Mouse (Mus musculus): ENCODE measurements around the gene Psmb6.
"Not testable (repeated sequence)": the region's sequence is repeated elsewhere in the genome, so short reads cannot be mapped to it uniquely, and the experiment has no call there.

The Psmb6 gene

DNA sequence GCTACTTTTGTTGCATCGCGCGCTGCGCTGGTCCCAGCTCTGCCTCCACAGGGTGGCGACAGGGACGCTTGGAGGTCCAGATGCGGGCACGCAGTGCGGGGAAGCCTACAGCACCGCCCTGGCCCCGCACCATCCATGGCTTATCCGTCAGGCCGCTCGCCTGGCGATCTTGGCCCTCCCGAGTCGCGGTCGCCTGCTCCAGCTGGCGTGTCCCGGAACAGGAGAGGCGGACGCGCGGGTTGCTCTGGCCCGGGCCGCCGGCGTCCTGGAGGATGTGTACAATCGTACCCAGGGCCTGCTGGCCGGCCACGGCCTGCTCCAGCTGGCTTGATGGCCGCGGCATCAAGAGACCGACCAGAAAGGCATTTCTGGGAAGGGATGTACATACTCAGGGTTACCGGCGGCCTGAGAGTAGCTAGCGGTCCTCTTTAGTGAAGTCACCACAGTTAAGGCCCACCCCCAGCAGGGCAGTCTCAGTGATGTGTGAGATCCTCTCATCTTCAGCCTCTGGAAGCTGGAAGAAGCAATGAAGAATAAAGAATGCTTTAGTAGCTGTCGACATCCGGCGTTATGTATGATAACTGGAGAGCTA lies 4.9 kb upstream of the Psmb6 start:
- DNase-seq (ENCODE audit: extremely low read depth, insufficient read length, low spot score) = no peak

GRCm38 (mm10) chr11:70523306-70523989 lies 1.7 kb upstream of the Psmb6 start:
- peak; percentile 55 for DNase-seq (ENCODE audit: extremely low read depth, insufficient read length, low spot score)

DNA sequence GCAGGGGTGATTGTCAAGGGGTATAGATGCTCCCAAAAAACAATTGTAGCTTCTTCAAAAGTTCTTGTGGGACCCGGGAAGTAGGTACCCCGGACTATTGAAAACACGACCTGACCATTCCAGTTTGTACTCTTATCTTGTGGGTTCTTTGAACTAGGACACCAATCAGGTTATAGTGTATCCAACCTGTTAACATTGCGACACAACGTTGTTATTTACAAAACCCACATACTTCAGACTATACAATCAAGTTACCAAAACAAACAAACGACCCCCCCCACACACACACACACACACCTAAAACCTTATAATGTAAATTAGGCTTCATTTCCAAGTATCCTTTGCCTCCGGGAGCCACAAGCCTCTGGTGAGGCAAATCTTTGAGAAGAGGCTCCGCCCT lies 385 bp upstream of the Psmb6 start:
- no peak for DNase-seq (ENCODE audit: extremely low read depth, insufficient read length, low spot score)

GRCm38 (mm10) chr11:70525726-70526125 lies 559 bp downstream of the Psmb6 start:
- no peak for DNase-seq (ENCODE audit: extremely low read depth, insufficient read length, low spot score)

DNA sequence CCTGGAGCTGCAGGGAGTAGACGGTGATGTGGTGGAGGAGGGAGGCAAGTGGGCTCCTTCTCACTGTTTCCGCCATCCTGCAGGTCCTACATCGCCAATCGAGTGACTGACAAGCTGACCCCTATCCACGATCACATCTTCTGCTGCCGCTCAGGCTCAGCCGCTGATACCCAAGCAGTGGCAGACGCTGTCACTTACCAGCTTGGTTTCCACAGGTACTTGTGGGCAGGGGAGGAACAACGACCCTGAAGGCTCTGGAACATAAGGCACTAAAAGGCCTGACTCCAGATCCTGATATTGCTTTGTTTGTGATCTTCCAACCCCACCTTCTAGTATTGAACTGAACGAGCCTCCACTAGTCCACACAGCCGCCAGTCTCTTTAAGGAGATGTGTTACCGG lies 1.0 kb downstream of the Psmb6 start:
- DNase-seq (ENCODE audit: extremely low read depth, insufficient read length, low spot score) = no peak

- DNase-seq (ENCODE audit: extremely low read depth, insufficient read length, low spot score) = no peak
These were observed 3.4 kb downstream of the Psmb6 start for GRCm38 (mm10) chr11:70528610-70529009.

DNA sequence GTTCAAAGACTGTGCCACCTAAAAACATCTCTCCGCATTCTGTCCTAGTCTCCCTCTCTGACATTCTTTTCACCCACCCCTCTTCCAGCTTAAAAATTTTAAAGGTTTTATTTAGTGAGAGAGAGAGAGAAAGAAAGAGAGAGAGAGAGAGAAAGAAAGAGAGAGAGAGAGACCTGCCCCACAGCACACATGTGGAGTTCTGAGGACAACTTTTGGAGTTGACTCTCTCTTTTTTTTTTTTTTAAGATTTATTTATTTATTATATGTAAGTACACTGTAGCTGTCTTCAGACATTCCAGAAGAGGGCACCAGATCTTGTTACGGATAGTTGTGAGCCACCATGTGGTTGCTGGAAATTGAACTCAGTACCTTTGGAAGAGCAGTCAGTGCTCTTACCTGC lies 5.9 kb downstream of the Psmb6 start:
- not testable (repeated sequence) for DNase-seq (ENCODE audit: extremely low read depth, insufficient read length, low spot score)

- no peak for DNase-seq (ENCODE audit: extremely low read depth, insufficient read length, low spot score)
These were observed 7.7 kb downstream of the Psmb6 start, which contains the start of gene Gm40193 for GRCm38 (mm10) chr11:70532839-70533238. Gm40193 (minus strand) TSS chr11:70532939.

DNA sequence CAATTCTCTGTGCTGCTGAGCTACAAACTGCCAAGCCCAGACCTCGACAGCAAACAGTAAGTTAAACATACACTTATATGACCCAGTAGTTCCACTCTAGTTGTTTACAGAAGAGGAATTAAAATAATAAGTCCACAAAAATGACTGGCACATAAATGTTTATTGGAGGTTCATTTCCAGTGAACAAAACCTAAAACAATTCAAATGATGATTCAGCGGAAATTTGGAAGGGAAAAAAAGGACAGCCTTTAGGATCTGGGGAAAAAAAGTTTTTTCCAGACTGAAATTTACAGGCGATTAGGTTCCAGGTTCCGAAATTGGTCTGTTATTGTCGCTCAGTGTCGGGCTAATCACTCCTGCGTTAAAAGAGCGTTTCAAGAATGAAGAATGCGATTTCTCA lies 14.3 kb downstream of the Psmb6 start:
- DNase-seq (ENCODE audit: extremely low read depth, insufficient read length, low spot score) = no peak

DNA sequence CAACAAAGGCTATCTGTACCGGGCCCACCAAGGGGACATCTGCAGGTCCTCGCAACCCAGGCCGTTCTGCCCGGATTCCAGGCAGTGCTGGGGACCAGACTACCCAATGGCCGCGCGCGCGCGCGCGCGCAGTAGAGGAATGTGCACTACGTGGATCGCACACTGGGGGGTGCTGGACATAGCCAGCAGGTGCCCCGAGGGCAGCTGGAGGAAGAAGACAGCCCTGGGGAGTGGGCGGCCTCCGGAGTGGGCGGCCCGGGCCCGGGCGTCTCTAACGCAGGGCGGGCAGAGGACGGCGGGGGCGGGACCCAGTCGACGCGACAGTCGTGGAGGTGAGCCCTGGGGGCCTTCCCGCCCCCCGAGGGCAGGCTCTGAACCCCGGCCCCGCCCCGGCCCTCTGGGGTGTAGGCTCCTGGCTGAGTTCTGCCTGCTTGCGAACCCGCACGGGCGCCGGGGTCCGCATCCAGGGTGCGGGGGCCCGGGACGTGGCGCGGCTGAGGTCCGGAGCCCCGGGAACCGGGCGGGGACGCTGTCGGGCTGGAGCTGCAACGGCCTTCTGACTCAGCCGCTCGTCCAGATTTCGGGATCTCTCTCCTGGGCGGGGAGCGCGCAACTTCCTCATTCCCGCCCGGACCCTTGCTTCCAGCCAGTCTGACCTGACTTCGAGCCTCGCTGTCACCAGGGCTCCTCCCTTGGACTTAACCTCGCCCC lies 14.9 kb downstream of the Psmb6 start, which contains the start of gene Pld2:
TSS of gene Pld2 (plus strand) at position 188 of the 711 bp plus-strand sequence.
- peak; percentile 97 for DNase-seq (ENCODE audit: extremely low read depth, insufficient read length, low spot score)

GRCm38 (mm10) chr11:70540928-70541327 lies 15.8 kb downstream of the Psmb6 start:
- no peak for DNase-seq (ENCODE audit: extremely low read depth, insufficient read length, low spot score)

DNA sequence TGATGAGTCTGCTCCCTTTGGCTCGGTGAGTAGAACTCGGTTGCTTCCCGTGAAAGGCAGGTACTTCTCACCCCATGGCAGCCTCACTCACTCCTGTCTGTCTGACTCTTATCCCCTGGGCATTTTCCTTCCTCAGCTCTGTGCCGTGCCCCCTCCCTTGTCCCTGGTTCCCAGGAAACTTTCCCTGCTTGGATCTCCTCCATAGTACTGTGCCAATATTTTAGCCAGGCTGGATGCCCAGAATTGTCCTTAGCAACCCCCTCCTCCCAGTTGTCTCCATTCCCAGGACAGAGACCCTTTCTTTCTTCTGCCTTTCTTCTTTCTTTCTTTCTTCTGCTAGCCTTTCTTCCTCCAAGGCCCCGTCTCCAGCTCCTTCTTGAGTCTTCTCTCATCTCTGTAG lies 16.2 kb downstream of the Psmb6 start:
- no peak for DNase-seq (ENCODE audit: extremely low read depth, insufficient read length, low spot score)

DNA sequence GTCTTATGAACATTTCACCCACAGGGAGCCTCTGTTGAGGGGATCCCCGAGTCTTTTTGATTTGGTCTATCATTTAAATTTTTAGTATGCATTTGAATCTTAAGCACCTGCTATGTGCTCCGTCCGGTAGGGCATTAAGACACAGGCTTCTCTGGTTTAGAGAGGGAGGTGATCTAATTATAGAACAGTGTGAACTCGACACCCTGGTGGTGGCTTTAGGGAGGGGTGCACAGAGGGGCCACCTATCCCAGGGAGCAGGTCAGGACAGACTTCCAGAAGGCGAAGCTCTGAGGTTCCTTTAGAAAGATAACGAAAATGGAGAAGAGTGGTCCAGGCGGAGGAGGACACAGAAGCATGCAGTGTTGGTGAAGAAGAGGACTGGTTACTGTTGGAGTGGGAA lies 19.3 kb downstream of the Psmb6 start:
- no peak for DNase-seq (ENCODE audit: extremely low read depth, insufficient read length, low spot score)

DNA sequence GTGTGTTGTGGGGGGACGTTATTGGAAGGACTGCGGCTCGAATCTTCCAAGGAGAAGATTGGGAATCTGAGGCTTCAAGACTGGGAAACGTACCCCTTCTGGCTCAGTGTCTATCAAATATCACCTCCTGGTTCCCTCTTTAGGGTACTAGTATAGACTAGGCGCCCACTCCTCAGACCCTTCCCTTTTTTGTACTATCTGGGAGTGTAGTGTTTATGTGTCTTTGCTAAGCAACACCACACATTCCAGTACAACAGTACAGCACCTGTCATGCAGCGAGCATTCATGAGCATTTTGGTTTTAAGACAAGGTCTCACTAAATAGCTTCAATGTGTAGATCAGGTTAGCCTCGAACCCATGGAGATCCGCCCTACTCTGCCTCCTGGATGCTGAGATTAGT lies 26.4 kb downstream of the Psmb6 start:
- DNase-seq (ENCODE audit: extremely low read depth, insufficient read length, low spot score) = no peak

GRCm38 (mm10) chr11:70553940-70554339 lies 28.8 kb downstream of the Psmb6 start:
- no peak for DNase-seq (ENCODE audit: extremely low read depth, insufficient read length, low spot score)

GRCm38 (mm10) chr11:70557545-70557944 lies 32.4 kb downstream of the Psmb6 start:
- no peak for DNase-seq (ENCODE audit: extremely low read depth, insufficient read length, low spot score)

- DNase-seq (ENCODE audit: extremely low read depth, insufficient read length, low spot score) = no peak
These were observed 36.7 kb downstream of the Psmb6 start for GRCm38 (mm10) chr11:70561937-70562286.

DNA sequence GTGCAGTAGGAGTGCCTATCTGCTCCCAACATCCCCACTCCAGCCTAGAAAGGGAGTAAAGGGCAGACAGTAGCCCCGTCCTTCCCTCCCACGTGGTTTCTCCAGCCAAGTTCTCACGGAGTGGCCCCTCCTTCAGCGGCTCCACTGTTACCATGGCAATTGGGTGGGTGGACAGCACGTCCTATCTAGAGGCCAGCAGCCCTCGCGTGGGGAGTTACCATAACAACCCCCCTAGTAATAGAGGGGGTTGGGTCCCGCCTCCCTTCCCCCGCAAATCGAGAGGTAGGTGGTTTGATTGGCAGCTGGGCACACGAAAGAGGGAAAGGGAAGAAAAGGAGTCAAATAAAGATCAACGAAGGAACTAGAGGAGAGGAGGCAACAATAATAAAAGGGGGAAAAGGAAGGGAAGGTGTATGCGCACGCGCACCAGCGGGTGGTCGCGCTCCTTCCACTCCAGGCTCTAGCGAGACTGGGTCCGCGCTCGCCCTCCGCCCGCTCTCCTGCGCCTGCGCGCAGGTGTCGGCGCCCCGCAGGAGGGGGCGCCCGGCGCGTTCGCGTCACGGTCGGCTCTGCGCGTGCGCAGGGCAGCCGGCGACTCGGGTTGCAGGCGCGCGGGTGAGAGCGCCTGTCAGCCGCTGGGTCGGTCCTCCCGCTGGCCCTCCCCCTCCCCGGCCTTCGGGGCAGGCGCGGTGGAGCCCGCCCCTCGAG lies 37.3 kb downstream of the Psmb6 start, which contains the start of gene Mink1:
TSS of gene Mink1 (plus strand) at position 595 of the 708 bp plus-strand sequence.
- peak; percentile 91 for DNase-seq (ENCODE audit: extremely low read depth, insufficient read length, low spot score)

DNA sequence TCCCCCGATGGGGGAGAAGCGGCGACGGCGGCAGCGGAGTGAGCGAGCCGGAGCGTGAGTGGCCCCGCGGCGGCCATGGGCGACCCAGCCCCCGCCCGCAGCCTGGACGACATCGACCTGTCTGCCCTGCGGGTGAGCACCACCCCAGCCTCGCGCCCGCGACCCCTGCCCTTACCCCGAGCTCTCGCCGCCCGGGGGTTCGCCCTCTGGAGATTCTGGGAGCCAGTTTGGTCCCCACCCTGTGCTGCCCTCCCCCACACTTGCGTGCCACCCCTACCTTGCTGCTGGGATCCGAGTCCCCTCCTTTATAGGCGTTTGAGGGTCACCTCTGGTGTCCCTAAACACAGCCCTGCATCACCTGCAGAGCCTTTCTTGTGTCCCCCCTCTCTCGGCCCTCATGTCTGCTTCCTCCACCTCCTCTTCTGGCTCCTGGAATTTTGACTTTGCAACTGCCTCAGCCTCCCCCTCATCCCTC lies 37.9 kb downstream of the Psmb6 start:
- DNase-seq (ENCODE audit: extremely low read depth, insufficient read length, low spot score) = no peak

GRCm38 (mm10) chr11:70563470-70564275 lies 38.5 kb downstream of the Psmb6 start:
- peak; percentile 56 for DNase-seq (ENCODE audit: extremely low read depth, insufficient read length, low spot score)
